Mouse (Mus musculus) midbrain, postnatal 0 days (tissue): ENCODE results near the gene Slc38a9. TPM values are rescaled to one million over a fixed set of nuclear protein-coding genes. Genes with fewer than 3 reads are reported as not detected.

ENCODE experiments used
- ATAC-seq: fragments of 200-750 bp; cut with Nextera tagmentation; 2 replicates; pipeline ENCODE4 v1.8.0; 2017; ENCODE audit warnings: moderate number of reproducible peaks, mild to moderate bottlenecking, moderate TSS enrichment, moderate library complexity; ENCODE audit not compliant: low FRiP score
- DNase-seq: peaks from one replicate; pipeline ENCODE4 v3.0.0-alpha.2; 2015; ENCODE audit warnings: low spot score
- H3K27ac ChIP-seq: fragments of 300-500 bp; sonication (generic); 2 replicates; pipeline ENCODE4 v1.5.1; 2014; ENCODE audit warnings: low read depth, mild to moderate bottlenecking, low read length, mixed read lengths
- H3K27me3 ChIP-seq: fragments of 300-500 bp; sonication (generic); 2 replicates; pipeline ENCODE4 v1.6.1; 2014; ENCODE audit warnings: low read length, control low read depth, mixed read lengths; ENCODE audit not compliant: insufficient read depth
- H3K36me3 ChIP-seq: fragments of 300-500 bp; sonication (generic); 2 replicates; pipeline ENCODE4 v1.6.1; 2014; ENCODE audit warnings: low read length, control low read depth, mixed read lengths; ENCODE audit not compliant: insufficient read depth
- H3K4me1 ChIP-seq: fragments of 300-500 bp; sonication (generic); 2 replicates; pipeline ENCODE4 v1.6.1; 2014; ENCODE audit warnings: mild to moderate bottlenecking, control low read depth, antibody characterized with exemption, low read length, mixed read lengths; ENCODE audit not compliant: insufficient read depth
- H3K4me2 ChIP-seq: fragments of 300-500 bp; sonication (generic); 2 replicates; pipeline ENCODE4 v1.6.1; 2014; ENCODE audit warnings: low read depth, mild to moderate bottlenecking, low read length, mixed read lengths; ENCODE audit not compliant: poor library complexity, severe bottlenecking
- H3K4me3 ChIP-seq: fragments of 300-500 bp; sonication (generic); 2 replicates; pipeline ENCODE4 v1.5.1; 2014; ENCODE audit warnings: low read depth, mild to moderate bottlenecking, low read length, moderate library complexity
- H3K9ac ChIP-seq: fragments of 300-500 bp; sonication (generic); replicated peaks from 2 replicates; pipeline ENCODE4 v1.6.1; 2014; ENCODE audit warnings: mild to moderate bottlenecking, low read length, moderate library complexity, mixed read lengths; ENCODE audit not compliant: poor library complexity, severe bottlenecking
- H3K9me3 ChIP-seq: fragments of 300-500 bp; sonication (generic); 2 replicates; pipeline ENCODE4 v1.6.1; 2016; ENCODE audit warnings: low read length, control low read depth
- CTCF ChIP-seq: IDR thresholded peaks from 2 replicates; pipeline ENCODE4 v1.5.1; 2016; ENCODE audit warnings: antibody characterized with exemption, mild to moderate bottlenecking
- WGBS: fragments of 180-500 bp; shearing (Covaris S2); extraction: QIAGEN DNeasy Blood & Tissue Kit; methylation state at CpG from one replicate; pipeline ENCODE4 v1.1.7; 2014; 5-methylcytosine and 5-hydroxymethylcytosine counted together
- polyA plus RNA-seq: library from polyadenylated mRNA; unstranded; fragments of >200 nt; fragmentation: Nextera tagmentation; extraction: Ambion mirVana; gene quantifications from 2 replicates; pipeline ENCODE4 v1.2.1, GENCODE M21; 2015
- total RNA-seq: library from RNA; depleted of rRNA; stranded (reverse); fragments of >200 nt; gene quantifications from 2 replicates; pipeline ENCODE4 v1.2.3, GENCODE M21; 2014

Slc38a9 gene
- total and polyA plus RNA-seq, 2 experiments from 2014 or later: 10.8 to 14.4 TPM

DNA sequence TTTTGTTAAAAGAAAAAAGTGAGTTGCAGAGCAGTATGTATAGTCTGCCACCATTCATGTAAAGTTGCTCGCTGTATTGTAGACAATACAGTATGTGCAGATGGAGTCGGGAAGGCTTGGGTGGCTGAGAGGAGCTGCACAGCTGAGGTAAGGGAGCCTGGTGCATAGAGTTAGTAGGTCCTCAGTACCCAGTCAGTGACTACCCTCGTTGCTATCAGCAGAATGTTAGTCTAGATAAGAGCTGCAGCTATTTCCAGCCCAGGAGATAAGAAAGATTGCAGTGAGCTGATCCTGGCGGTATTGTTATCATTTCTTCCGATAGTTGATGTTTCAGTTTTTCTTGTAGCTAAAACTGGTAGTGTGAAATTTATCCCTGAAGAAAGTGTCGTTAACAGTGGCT, 12.2 kb downstream of the Slc38a9 start:
- no peak overlapping the region for H3K4me2 ChIP-seq
- H3K4me1 ChIP-seq: no peaks in the 10 kb centered on the region
- H3K27me3 ChIP-seq: no peaks in the 10 kb centered on the region
- no peak for ATAC-seq
- H3K27ac ChIP-seq: no peak overlapping the region
- 86% methylated on average over 6 of the region's 6 CpGs for WGBS
- no peak overlapping the region for H3K4me3 ChIP-seq
- no peak for TF ChIP-seq CTCF
- no peak overlapping the region for H3K9ac ChIP-seq
- H3K9me3 ChIP-seq: no peaks in the 10 kb centered on the region
- DNase-seq: no peak
- H3K36me3 ChIP-seq: peaks cover 12% of the 10 kb centered on the region; the same call in 1 of the 2 replicates

DNA sequence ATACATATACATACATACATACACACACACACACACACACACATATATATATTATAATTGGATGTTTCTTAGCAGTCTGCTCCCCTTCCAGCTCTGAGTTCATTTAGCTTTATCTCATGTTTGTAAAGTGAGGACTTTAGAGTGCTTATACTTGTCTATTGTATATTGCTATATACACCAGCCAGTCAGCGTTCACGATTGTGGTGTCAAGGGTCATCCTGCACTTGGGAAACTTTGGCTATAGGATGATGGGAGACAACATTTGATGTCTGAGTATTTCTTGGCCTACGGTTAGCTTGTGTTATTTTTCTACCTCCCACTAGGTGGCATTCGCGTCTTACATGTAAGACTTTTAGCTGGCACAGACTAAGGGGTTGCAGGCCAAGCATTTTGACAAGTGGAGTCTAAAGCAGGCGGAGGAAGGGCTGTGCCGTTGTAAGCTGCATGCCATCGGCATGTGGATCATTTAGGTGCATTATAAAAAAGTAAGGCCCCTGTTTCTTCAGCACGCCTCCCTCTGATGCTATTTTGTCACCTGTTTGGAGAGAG, 13.4 kb downstream of the Slc38a9 start:
- no peak overlapping the region for H3K4me2 ChIP-seq
- H3K9ac ChIP-seq: 0 out of 2 replicates have a peak overlapping the region, but pooled peaks have one; percentile 8
- H3K9me3 ChIP-seq: no peaks in the 10 kb centered on the region
- no peaks in the 10 kb centered on the region for H3K4me1 ChIP-seq
- peak; percentile 95 for DNase-seq
- 10% methylated on average over 9 of the region's 9 CpGs for WGBS
- H3K27me3 ChIP-seq: no peaks in the 10 kb centered on the region
- peak; percentile 76 for ATAC-seq
- H3K27ac ChIP-seq: no peak overlapping the region
- peaks cover 9% of the 10 kb centered on the region; the same call in 1 of the 2 replicates for H3K36me3 ChIP-seq
- H3K4me3 ChIP-seq: no peak overlapping the region
- peak; percentile 95 for TF ChIP-seq CTCF

DNA sequence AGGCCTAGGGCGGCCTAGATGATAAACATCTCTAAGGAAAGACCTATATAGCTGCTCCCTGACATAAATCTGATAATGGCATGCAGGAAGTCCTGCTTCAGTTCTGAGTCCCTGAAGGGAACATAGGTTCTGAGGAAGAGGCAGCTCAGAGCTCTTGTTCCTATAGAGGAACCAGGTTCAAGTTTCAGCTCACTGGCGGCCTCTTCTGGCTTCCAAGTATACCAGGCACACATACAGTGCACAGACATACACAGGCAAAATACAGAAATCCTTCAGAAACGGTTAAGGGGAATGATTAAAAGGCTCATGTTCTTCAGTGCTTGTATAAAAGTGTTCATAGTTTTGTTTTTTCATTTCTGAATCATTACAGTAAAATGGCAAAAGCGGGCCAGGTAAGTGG, 17.6 kb downstream of the Slc38a9 start:
- no peak overlapping the region for H3K4me2 ChIP-seq
- no peaks in the 10 kb centered on the region for H3K27me3 ChIP-seq
- no peaks in the 10 kb centered on the region for H3K9me3 ChIP-seq
- no peak overlapping the region for H3K4me3 ChIP-seq
- H3K27ac ChIP-seq: no peak overlapping the region
- 87% methylated on average over 4 of the region's 4 CpGs for WGBS
- H3K36me3 ChIP-seq: 0 out of 2 replicates have a peak, but pooled peaks cover 2% of the 10 kb centered on the region
- no peak for DNase-seq
- no peak overlapping the region for H3K9ac ChIP-seq
- H3K4me1 ChIP-seq: no peaks in the 10 kb centered on the region
- ATAC-seq: no peak
- peak; percentile 40 for TF ChIP-seq CTCF

DNA sequence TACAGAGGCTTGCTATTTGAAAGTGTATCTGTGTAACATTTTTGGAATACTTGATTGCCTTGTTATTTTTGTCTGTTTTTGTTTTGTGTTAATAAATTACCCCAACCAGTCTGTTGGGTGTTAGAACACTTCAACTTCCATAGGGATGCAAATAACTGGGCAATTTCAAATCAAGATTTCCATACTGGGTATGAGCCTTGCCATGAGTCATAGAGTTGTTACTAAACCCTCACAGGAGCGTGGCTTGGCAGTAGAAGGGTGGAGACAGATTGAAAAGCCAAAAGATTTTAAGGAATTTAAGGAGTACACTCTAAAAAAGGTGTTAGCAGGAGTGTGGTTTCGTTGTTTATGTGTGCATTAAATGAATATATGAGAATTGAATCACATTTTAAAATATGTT, 22.8 kb downstream of the Slc38a9 start:
- no peak for DNase-seq
- WGBS: 80% methylated on average over 2 of the region's 2 CpGs
- ATAC-seq: no peak

DNA sequence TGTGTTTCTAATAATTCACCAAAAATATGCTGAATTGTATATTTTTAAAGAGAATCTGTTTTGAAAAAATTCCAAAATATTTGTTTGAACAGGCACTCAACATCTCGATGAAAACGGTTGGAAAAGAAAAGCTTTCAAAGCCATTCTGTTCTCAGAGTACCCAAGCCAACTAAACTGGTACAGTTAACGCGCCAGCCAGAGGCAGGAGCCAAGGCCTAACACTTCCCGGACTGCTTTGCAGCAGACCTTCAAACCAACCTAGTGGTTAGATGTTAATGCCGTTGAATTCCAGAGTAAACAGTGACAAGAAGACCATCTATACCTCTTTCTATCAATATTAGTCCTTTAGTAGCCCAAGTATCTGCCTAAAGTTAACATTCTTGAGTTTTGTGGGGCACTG, 23.4 kb downstream of the Slc38a9 start:
- no peaks in the 10 kb centered on the region for H3K27me3 ChIP-seq
- ATAC-seq: no peak
- no peak for TF ChIP-seq CTCF
- H3K4me3 ChIP-seq: no peak overlapping the region
- no peak overlapping the region for H3K4me2 ChIP-seq
- H3K27ac ChIP-seq: no peak overlapping the region
- H3K4me1 ChIP-seq: no peaks in the 10 kb centered on the region
- 82% methylated on average over 6 of the region's 6 CpGs for WGBS
- DNase-seq: no peak
- H3K36me3 ChIP-seq: peaks cover 2% of the 10 kb centered on the region; the same call in 1 of the 2 replicates
- no peak overlapping the region for H3K9ac ChIP-seq
- no peaks in the 10 kb centered on the region for H3K9me3 ChIP-seq

More for the DNA sequence above, 22.8 kb downstream of the Slc38a9 start:
- no peak overlapping the region for H3K4me3 ChIP-seq
- no peak overlapping the region for H3K9ac ChIP-seq
- no peaks in the 10 kb centered on the region for H3K27me3 ChIP-seq
- H3K36me3 ChIP-seq: peaks cover 2% of the 10 kb centered on the region; the same call in 1 of the 2 replicates
- H3K4me1 ChIP-seq: no peaks in the 10 kb centered on the region
- no peaks in the 10 kb centered on the region for H3K9me3 ChIP-seq
- no peak overlapping the region for H3K27ac ChIP-seq
- no peak for TF ChIP-seq CTCF
- no peak overlapping the region for H3K4me2 ChIP-seq

DNA sequence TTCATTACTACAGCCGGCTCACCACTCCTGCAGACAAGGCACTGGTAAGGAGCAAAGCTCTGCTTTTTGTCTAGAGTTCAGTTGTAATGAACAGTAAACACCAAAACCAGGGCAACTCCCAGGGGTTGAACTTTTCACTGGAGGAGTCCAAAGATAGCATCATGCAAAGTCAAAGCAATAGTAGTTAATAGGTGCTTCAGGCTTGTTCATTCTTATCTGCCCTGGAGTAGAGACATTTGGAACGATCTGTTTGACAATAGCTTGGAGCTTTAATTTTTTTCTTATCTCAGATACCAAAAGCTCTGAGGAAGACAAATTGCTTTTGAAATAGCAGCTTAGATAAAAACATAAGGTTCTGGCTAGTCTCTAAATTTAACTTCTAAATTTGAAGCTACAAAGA, 25.6 kb downstream of the Slc38a9 start:
- Histone ChIP-seq H3K4me1 (no peaks in the 10 kb centered on the region), H3K4me3 (no peak overlapping the region), H3K27ac (no peak overlapping the region), H3K36me3 (peaks cover 2% of the 10 kb centered on the region; the same call in 1 of the 2 replicates), H3K27me3 (no peaks in the 10 kb centered on the region), H3K9me3 (no peaks in the 10 kb centered on the region), H3K4me2 (no peak overlapping the region), H3K9ac (no peak overlapping the region)
- no peak for ATAC-seq
- no peak for TF ChIP-seq CTCF
- no peak for DNase-seq
- WGBS: 78% methylated on average over 2 of the region's 2 CpGs
